Mouse (Mus musculus) olfactory bulb, adult 2 months (tissue): ENCODE data around the gene Pdzk1ip1.

Source experiments
- CTCF ChIP-seq: fragments of 200-500 bp; IDR thresholded peaks from 2 replicates; pipeline ENCODE4 v1.5.1; 2012; ENCODE audit warnings: low read depth, mild to moderate bottlenecking, low read length, moderate library complexity; ENCODE audit not compliant: insufficient read depth
- POLR2A ChIP-seq: fragments of 200-500 bp; IDR thresholded peaks from 2 replicates; pipeline ENCODE4 v1.6.1; 2012; ENCODE audit warnings: mild to moderate bottlenecking, low read depth, low read length, moderate library complexity; ENCODE audit not compliant: insufficient read depth

DNA sequence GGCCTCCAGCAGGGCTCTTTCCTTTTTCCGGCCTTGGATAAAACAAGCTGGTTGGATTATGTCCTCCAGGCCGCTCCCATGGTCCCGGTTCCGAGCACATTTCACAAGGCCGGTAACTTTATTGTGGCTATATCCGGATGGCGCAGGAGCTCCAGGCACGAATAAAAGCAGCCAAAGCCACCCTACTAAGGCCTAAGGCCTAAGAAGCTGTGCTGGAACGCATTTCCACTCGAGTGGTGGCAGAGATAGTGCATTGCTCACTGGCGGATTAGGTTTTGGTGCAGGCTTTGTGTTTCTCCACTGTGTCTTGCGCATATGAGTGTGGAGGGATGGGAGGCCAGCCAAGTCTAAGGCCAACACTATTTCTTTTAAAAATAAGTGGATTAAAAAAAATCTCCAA lies 28.6 kb upstream of the Pdzk1ip1 start:
- TF ChIP-seq CTCF: no peak
- no peak for TF ChIP-seq POLR2A
